Mouse (Mus musculus): ENCODE results near the gene Pros1.

The Pros1 gene

GRCm38 (mm10) chr16:62854191-62855068 lies at the start of gene Pros1:
TSS of gene Pros1 (plus strand) at chr16:62854307.
- DNase-seq (ENCODE audit: low spot score in 2 of 2): peak; percentile 9 to 11

GRCm38 (mm10) chr16:62804621-62805020 lies 49.5 kb upstream of the Pros1 start:
- no peak for DNase-seq (ENCODE audit: low spot score in 2 of 2)

- no peak for DNase-seq (ENCODE audit: low spot score in 2 of 2)
Measured at GRCm38 (mm10) chr16:62807249-62807979, 46.7 kb upstream of the Pros1 start.

- DNase-seq (ENCODE audit: low spot score in 2 of 2): no peak
Measured at GRCm38 (mm10) chr16:62810855-62811254, 43.3 kb upstream of the Pros1 start.

GRCm38 (mm10) chr16:62813790-62814189 lies 40.3 kb upstream of the Pros1 start:
- DNase-seq (ENCODE audit: low spot score in 2 of 2): no peak

GRCm38 (mm10) chr16:62814491-62814890 lies 39.6 kb upstream of the Pros1 start, which contains the start of gene Stx19:
TSS of gene Stx19 (plus strand) at chr16:62814676.
- DNase-seq (ENCODE audit: low spot score in 2 of 2): no peak

- DNase-seq (ENCODE audit: low spot score in 2 of 2): peak in 1 of 2 experiments; percentile 31
Measured at GRCm38 (mm10) chr16:62822472-62822871, 31.6 kb upstream of the Pros1 start.

GRCm38 (mm10) chr16:62826156-62827001 lies 27.7 kb upstream of the Pros1 start:
- no peak for DNase-seq (ENCODE audit: low spot score in 2 of 2)

- no peak for DNase-seq (ENCODE audit: low spot score in 2 of 2)
Measured at GRCm38 (mm10) chr16:62832027-62832426, 22.1 kb upstream of the Pros1 start.

- DNase-seq (ENCODE audit: low spot score in 2 of 2): no peak
Measured at GRCm38 (mm10) chr16:62832481-62832880, 21.6 kb upstream of the Pros1 start.

- no peak for DNase-seq (ENCODE audit: low spot score in 2 of 2)
Measured at GRCm38 (mm10) chr16:62834016-62834735, 19.9 kb upstream of the Pros1 start.

GRCm38 (mm10) chr16:62845341-62845740 lies 8.8 kb upstream of the Pros1 start:
- no peak for DNase-seq (ENCODE audit: low spot score in 2 of 2)

- DNase-seq (ENCODE audit: low spot score in 2 of 2): peak; percentile 91 to 96
Measured at GRCm38 (mm10) chr16:62846498-62847312, 7.4 kb upstream of the Pros1 start, which contains the start of gene Arl13b. TSS of gene Arl13b (minus strand) at chr16:62847040.

GRCm38 (mm10) chr16:62852464-62853252 lies 1.4 kb upstream of the Pros1 start:
- no peak for DNase-seq (ENCODE audit: low spot score in 2 of 2)

- DNase-seq (ENCODE audit: low spot score in 2 of 2): no peak
Measured at GRCm38 (mm10) chr16:62853611-62854126, 438 bp upstream of the Pros1 start.

GRCm38 (mm10) chr16:62855385-62855784 lies 1.3 kb downstream of the Pros1 start:
- DNase-seq (ENCODE audit: low spot score in 2 of 2): no peak

GRCm38 (mm10) chr16:62856273-62856672 lies 2.2 kb downstream of the Pros1 start:
- no peak for DNase-seq (ENCODE audit: low spot score in 2 of 2)

GRCm38 (mm10) chr16:62857498-62857897 lies 3.4 kb downstream of the Pros1 start:
- DNase-seq (ENCODE audit: low spot score in 2 of 2): no peak

GRCm38 (mm10) chr16:62858018-62858417 lies 3.9 kb downstream of the Pros1 start:
- no peak for DNase-seq (ENCODE audit: low spot score in 2 of 2)

Measured in right cerebral cortex, postnatal 36 days (tissue).